Mouse (Mus musculus) small intestine, adult 2 months (tissue): Measurements from ENCODE around the gene Aff1.

Experiments
- CTCF ChIP-seq: fragments of 200-500 bp; IDR thresholded peaks from 2 replicates; pipeline ENCODE4 v1.5.1; 2012; ENCODE audit warnings: low read depth, mild to moderate bottlenecking, control low read depth, inconsistent platforms, low read length, moderate library complexity, mixed read lengths; ENCODE audit not compliant: insufficient replicate concordance, insufficient read length; ENCODE audit errors: extremely low read depth
- POLR2A ChIP-seq: fragments of 200-500 bp; IDR thresholded peaks from 2 replicates; pipeline ENCODE4 v1.6.1; 2012; ENCODE audit warnings: low read depth, mild to moderate bottlenecking, control low read depth, inconsistent platforms, low read length, moderate library complexity

DNA sequence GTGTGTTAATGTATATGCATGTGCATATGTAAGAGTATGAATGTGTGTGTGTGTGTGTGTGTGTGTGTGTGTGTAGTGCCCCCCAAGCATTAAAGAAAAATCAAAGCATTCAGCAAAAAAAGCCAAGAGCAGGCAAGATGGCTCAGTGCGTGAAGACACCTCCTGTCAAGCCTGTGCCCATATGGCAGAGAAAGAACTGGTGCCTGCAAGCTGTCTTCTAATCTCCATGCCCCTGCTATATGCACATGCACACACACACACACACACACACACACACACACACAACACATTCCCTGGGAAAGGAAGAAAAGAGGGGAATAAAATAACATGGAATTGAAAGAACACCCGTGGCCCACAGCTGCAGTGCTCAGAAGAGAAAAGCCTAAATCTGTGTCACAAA, 165.0 kb downstream of the Aff1 start:
- TF ChIP-seq CTCF (no peak), POLR2A (no peak)
